Mouse (Mus musculus): ENCODE data around the gene Hs2st1. TPM values are rescaled to one million over a fixed set of nuclear protein-coding genes. Genes with fewer than 3 reads are reported as not detected.
A peak's percentile ranks its signal among the peaks of the same experiment; 100 is the strongest.
"Not testable (repeated sequence)": the region's sequence is repeated elsewhere in the genome, so short reads cannot be mapped to it uniquely, and the experiment has no call there.

The Hs2st1 gene
- total RNA-seq (2015; ENCODE audit: low replicate concordance) = 7.5 and 10.5 TPM in 2 replicates
- total RNA-seq (2017; ENCODE audit: low replicate concordance) = 13.1 and 13.2 TPM in 2 replicates

DNA sequence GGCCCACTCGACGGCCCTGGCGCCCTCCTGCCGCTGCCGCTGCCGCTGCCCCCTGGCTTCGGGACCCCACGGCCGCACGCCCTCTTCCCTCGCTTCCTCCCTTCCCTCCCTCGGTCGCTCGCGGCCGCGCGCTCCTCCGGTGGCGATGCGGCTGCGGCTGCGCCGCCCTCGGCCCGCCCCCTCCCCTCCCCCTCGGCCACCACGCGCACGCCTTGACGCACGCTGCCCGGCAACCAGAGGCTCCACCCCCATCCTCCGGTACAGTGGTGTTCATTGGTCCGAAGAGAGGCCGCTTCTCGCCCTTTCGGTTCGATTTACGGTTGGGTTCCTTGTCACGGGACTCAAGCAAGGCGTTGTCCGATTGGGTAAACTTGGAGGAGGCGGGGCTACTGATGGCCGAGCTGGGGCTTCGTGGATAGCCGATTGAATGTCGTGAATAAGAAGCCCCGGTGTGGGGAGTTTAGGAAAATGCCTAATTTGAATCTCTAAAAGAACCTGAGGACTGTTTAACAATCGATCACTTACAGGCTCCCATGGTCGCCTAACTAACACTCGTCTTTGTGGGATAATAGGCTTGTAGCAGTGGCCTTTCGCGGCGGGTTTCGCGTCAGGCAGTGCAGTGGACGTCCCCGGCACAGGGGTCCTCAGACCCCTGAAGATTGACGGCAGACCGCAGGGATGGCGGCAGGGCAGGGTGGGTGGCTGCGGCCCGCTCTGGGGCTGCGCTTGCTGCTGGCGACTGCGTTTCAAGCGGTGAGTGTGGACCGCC is at the start of gene Hs2st1, which contains the start of gene Selenof:
TSS of gene Hs2st1 (minus strand) at position 135 of the 769 bp plus-strand sequence.
TSS of gene Selenof (plus strand) at position 258 of the 769 bp plus-strand sequence.
- ATAC-seq (replicated peaks; ENCODE audit: low FRiP score, poor library complexity, severe bottlenecking) = peak; percentile 96

DNA sequence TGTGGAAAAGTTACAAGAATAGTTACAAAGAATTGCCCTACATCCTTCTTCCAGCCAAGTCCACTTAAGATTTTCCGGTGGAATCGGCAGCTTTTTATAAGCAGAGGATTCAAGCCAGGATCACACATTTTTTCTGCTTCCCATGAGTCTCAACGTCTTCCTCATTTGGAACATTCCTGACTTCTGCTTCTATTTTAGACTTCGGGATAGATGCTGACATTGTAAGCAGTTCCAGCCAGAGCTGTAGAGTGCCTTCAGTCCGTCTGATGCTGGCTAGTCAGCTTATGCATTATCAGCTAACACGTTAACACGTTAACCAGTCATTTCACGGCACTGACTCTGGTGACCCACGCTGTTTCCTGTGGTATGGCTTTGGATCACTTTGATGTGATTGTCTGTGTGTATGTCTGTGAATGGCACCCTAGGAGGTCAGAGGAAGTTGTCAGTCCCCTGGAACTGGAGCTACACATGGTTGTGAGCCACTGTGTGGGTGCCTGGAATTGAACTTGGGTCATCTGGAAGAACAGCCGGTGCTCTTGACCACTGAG is 47.7 kb upstream of the Hs2st1 start:
- ATAC-seq (replicated peaks; ENCODE audit: low FRiP score, poor library complexity, severe bottlenecking) = no peak

DNA sequence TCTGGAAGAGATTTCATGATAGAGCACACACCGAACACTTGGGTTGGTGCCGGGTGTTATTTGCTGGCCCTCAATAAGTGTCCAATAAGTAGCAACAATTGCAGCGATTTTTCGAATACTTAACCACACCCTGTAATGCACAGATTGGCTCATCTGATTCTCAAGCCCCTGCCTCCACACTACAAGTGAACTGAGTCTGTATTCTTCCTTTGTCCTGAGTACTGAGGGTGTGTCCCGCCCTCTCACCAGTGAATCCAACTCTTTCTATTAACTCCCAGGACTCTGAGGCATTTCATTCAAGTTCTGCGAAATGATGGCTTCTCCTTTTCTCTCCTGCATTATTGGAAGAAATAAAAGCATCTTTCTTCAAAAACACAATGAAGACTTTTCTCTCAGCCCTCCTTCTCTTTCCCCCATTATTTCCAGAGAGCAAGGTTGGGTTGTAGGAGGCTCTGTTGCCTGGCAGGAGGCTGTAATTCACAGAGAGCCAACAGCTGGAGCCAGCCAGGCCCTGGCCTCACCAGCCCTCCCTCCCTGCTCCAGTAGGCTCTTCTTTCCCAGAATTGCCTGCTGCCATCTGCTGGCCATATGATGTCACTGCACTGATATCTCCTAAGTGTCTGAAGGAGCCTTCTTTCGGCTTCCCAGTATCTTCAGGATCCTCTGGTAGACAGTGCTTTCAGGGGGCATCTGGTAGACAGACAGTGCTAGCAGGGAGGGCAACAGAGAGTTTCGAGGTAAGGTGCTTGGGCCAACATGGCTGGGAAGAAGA is 46.9 kb upstream of the Hs2st1 start:
- ATAC-seq (replicated peaks; ENCODE audit: low FRiP score, poor library complexity, severe bottlenecking) = peak; percentile 98

DNA sequence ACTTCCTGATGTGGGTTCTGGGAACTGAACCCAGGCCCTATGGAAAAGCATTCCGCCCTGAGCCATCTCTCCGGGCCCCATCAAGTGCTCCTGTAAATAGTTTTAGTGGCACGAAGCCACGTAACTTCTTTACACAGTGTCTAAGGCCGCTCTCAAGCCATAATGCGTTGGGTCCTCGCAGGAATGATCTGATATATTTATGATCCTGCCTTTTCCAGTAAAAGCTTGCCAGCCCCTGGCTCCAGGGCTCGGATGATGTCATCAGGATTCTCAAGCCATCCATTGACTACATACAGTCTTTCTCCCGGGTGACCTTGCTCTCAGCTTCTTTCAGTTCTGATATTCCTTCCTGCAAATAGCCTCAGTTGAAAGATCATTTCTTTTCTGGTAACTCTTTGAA is 45.5 kb upstream of the Hs2st1 start:
- no peak for ATAC-seq (replicated peaks; ENCODE audit: low FRiP score, poor library complexity, severe bottlenecking)

DNA sequence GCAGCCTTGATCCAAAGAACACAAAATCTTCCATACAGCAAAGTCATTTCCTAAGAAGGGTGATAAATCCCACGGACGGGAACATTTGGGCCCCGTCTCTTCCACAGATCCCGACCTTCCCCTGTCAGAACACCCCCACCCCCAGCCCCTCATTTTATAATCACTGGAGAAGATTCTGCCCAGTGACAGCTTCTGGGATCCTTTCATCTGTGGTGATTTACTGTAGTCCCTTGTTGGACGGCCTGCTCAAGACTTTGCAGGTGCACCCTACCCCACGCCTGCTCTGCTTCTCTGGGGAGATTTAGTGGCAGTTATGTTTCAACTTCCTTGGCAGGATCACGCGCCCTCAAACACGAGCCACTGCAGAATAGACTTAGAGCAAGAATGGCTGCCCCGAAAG is 44.7 kb upstream of the Hs2st1 start:
- ATAC-seq (replicated peaks; ENCODE audit: low FRiP score, poor library complexity, severe bottlenecking) = no peak

DNA sequence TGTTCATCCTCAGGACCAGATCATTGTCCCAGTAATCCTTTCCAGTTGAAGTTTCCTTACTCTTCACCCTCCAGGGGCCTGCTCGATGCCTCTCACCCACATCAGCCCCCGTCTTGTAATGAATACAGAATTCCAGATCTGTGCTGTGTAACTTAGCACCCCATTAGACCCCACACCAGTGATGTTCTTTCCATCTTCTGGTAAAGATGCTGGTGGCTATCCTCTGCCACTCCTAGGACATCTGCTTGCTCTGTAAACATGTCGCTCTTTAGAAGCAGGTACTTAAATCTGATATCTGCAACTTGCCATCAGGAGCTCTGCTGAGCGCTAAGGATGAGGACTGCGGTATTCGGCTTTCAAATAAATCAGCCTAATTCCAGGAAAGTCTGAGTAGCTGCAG is 44.3 kb upstream of the Hs2st1 start:
- no peak for ATAC-seq (replicated peaks; ENCODE audit: low FRiP score, poor library complexity, severe bottlenecking)

DNA sequence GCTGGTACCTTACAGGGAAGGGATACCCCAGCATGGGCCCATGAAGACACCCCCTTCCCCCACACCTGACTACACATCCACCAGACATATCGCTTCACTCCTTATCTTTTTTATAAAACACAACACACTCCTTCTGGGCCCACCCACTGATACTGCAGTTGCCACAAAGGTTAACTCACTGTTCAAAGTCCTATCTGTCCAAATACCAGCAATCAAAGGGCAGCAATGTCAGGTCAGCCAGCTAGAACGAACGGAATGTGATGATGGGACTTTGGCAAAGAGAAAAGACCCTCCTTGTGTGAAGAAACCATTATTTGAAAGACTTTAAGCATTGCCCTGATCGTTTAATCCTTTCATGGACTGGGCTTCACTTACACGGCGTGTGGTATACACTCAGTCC is 42.4 kb upstream of the Hs2st1 start:
- ATAC-seq (replicated peaks; ENCODE audit: low FRiP score, poor library complexity, severe bottlenecking) = no peak

DNA sequence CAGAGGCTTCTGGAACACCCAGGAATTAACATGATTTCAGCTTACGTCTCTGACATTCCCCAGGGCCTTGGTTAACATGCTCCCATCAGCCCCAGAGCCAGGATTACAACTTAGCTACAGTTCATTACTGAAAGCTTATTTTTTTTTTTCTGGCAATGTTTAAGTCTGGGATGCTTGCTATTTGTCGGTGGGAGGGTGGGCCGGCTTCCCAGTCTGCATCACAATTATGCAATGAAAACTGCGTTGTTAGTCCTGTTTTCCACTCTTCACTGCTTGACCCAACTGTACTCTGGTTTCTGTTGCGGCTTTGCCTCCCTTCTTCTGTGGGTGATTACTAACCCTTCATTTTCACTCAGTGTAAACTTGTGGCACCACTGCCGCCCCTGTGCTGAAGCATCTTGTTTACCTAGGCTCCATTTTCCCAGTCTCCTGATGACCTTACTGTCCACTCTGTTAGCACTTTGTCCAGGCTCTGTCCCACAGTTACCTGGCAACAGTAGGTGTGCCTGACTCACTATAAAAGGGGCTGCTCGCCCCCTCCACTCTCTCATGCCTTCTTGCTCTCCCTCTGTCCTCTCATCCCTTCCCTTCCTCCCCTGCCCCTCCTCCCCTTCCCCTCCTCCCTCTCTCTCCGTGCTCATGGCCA is 41.8 kb upstream of the Hs2st1 start:
- no peak for ATAC-seq (replicated peaks; ENCODE audit: low FRiP score, poor library complexity, severe bottlenecking)

DNA sequence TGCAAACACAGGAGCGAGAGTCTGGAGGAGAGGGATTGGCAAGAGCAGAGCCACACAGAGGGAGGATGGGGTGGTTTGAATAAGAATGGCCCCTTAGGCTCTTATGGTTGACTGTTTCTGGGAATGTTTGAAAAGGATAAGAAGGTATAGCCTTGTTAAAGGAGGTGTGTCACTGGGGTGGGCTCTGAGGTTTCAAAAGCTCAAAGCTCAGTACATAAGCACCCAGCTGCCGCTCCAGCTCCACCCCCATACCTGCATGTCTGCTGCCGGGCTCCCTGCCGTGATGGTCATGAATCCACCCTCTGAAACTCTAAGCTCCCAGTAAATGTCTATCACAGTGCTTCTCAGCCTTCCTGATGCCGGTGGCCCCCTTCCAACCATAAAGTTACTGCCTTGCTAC is 40.8 kb upstream of the Hs2st1 start:
- ATAC-seq (replicated peaks; ENCODE audit: low FRiP score, poor library complexity, severe bottlenecking) = no peak

DNA sequence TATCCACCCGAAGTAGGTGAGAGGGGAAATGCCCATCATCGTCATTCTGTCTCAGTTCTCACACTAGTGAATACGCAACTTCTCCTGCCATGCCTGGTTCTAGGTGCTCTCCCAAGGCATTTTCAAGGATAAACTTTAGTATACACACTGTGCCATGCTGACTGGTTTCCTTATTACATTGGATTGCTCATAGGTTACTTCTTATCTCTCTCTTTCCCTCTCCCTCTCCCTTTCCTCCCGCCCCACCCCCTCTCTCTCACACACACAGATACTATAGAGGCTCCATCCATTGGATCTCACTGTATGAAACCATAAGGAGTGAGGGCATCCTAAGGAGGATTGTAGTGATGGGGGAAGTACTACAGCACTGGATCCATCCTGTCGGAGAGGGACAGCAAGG is 38.1 kb upstream of the Hs2st1 start:
- ATAC-seq (replicated peaks; ENCODE audit: low FRiP score, poor library complexity, severe bottlenecking) = no peak

DNA sequence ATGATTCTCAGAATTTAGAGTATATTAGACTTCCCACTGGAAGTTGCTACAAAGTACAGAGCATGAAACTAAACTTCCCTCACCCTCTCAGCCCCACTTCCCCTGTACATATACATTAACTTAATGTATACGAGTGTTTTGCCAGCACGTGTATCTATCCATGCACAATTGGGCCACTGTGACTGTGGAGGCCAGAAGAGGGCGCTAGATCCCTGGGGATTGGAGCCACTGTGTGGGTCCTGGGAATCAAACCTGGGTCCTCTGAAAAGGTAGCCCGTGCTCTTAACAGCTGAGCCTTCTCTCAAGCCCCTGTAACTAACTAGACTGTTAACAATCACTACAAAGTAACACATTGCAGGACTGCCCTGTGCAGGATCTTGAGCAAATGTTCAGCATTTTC is 36.5 kb upstream of the Hs2st1 start:
- peak; percentile 65 for ATAC-seq (replicated peaks; ENCODE audit: low FRiP score, poor library complexity, severe bottlenecking)

DNA sequence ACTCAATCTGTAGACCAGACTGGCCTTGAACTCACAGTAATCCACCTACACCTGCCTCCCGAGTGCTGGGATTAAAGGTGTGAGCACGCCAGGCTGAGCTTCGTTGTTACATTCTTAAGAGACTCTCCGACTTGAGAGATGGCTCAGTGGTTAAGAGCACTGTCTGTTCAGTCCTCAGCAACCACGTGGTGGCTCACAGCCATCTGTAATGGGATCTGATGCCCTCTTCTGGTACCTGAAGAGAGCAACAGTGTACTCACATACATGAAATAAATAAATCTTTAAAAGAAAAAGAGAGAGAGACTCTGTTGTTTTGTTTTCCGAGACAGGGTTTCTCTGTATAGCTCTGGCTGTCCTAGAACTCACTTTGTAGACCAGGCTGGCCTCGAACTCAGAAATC is 35.8 kb upstream of the Hs2st1 start:
- not testable (repeated sequence) for ATAC-seq (replicated peaks; ENCODE audit: low FRiP score, poor library complexity, severe bottlenecking)

DNA sequence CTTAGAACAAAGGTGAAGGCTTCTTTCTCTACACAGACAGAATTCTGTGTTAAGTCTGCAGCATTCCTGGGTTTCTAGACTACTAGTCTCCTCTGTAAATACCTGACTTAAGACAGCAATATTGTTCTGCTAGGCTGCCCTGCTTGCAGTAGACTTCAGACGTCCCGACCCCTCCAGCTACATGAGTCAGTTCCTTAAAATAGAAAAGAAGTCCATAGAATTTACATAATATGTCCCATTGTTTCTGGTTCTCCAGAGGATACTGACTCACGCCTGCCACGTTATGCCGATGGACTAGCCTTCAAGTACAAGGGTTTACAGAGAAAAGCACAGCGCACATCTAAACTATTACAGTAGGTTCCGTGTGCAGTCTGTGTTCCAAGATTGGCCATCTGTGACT is 34.2 kb upstream of the Hs2st1 start:
- no peak for ATAC-seq (replicated peaks; ENCODE audit: low FRiP score, poor library complexity, severe bottlenecking)

DNA sequence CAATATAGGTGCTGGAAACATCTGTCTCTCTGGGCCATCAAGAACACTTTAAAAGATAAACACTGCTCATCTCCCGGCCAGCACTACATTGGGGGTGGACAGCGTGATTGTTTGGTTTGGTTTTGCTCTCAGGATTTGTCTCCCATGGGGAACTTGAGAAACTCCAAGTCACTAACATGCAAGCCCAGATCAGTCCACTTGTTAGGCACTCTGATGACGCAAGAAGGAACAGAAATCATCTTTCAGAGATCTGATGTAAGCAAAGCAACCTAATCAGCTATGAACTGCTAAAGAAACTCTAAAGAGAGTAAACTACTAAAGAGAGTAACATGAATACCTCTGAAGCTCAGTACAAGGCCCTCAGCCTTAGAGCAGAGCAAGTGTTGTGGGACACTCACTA is 33.6 kb upstream of the Hs2st1 start:
- ATAC-seq (replicated peaks; ENCODE audit: low FRiP score, poor library complexity, severe bottlenecking) = no peak

DNA sequence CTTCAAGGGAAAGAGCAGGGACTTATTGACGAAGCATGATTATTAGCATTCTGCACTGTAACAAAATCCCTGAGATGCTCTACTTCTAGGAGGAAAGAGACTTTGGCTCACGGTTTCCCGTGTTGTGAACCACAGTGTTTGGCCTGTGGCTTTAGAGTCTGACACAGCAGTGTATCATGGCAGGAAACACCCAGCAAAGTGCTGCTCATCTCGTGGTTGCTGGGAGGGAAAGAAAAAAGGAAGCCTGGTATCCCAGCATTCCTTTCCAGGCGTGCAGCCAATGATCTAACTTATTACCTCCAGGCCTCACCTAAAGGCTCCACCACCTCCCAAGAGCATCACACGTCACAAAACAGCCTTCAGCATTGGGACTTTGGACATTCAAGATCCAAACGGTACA is 32.8 kb upstream of the Hs2st1 start:
- ATAC-seq (replicated peaks; ENCODE audit: low FRiP score, poor library complexity, severe bottlenecking) = no peak

DNA sequence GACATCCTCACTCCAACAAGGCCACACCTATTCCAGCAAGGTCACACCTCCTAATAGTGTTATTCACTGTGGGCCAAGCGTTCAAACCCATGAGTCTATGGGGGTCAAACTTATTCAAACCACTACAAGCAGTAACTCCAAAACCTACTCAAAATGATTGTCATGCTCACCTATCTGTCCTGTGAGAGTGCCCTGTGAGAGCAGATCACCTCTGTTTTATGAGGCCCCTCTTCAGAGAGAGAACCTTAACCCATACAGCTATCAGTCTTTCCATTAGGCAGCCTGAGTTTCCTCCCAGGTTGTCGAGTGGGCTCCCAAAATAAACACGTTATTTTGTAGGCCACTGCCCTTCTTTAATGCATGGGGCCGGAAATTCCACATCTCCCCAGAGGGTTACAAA is 32.4 kb upstream of the Hs2st1 start:
- no peak for ATAC-seq (replicated peaks; ENCODE audit: low FRiP score, poor library complexity, severe bottlenecking)

DNA sequence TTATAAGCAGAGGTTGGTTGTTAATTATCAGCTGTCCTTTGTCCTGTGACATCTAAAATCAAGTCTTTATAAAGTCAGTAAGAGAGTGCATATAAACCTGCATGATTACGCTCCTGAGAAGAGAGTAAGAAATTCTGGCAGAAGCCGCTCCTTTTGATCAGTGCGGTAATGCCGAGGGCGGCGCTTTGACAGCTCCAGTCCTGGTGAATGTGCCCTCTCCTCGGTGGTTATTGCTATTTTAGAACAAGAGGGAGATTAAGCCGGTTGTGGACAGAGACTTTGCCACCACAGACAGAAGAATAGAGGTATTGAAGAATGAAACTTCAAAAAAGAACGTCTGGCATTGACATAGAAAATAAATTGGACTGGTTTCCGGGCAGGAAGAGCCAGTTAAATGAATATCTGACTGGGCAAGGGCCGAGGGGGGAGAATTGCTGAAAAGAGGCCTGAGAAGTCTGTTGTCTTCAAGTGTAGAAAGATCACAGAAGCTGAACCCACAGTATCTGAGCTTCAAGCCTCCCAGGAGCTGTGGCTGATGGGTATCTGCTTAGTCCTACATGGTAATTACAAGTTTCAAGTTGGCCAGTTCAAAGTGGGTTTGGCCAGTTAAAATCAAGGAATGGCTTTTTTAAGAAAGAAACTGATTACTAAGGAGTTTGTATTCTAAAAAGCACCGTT is 27.9 kb upstream of the Hs2st1 start:
- ATAC-seq (replicated peaks; ENCODE audit: low FRiP score, poor library complexity, severe bottlenecking) = no peak

DNA sequence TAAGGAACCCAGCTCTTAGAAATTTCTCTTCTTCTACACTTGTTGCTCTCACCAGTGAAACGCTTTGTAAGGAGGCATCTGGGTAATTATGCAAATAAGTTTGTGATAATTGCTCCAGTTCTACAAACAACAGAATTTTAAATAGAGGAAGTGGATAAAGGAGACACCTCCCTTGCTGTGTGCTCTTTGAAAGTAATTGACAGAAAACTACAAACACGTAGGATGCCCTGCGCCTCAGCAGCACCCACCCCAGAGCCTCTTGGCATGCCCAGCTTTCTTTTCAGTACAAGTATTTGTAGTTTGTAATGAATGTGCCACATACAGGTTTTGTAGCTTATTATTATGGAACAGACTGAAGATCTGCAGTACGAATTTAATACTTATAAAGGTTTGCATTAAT is 27.1 kb upstream of the Hs2st1 start:
- no peak for ATAC-seq (replicated peaks; ENCODE audit: low FRiP score, poor library complexity, severe bottlenecking)

DNA sequence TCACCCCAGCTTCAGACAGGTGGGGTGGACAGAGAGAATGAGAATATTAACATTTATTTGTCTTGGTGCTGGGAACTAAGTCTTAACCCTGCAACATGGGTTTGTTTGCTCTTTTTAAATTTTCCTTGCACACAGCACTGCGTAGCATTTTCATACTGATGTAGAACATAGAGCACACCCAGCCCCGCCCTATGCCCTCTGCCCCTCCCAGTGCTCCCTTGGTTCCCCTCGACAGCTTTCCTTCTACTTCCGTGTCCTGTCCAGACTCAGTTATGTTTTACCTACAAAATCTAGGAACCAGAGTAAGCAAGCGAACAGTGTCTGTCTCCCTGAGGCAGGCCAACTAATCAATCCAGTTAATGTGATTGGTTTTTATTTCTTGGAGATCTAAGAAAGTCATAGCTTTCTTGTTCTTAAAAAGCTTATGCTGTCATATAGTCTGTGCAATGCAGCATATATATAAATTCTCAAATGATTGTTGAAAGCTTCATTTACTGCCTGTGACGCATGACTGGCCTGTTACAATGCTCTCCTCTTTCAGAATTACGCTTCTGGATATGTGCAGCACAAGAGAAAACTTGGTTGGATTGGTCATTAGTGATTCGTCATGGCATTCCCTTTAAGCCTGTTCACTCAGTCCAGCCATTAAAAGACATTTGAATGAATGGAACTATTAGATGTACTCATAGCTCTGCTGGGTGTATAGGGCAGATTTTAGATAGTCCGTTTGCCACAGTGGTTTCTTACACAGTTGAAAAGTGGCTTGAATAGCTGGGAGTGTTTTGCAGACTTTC is 23.2 kb upstream of the Hs2st1 start:
- ATAC-seq (replicated peaks; ENCODE audit: low FRiP score, poor library complexity, severe bottlenecking) = peak; percentile 71

Data from erythroid progenitor cell, adult 5-6 weeks (primary cell).